Mouse (Mus musculus): ENCODE data around the gene Nme4. TPM values are rescaled to one million over a fixed set of nuclear protein-coding genes. Genes with fewer than 3 reads are reported as not detected.

The Nme4 gene
- polyA plus RNA-seq, 1 experiment from 2014 or later = 40.0 TPM

DNA sequence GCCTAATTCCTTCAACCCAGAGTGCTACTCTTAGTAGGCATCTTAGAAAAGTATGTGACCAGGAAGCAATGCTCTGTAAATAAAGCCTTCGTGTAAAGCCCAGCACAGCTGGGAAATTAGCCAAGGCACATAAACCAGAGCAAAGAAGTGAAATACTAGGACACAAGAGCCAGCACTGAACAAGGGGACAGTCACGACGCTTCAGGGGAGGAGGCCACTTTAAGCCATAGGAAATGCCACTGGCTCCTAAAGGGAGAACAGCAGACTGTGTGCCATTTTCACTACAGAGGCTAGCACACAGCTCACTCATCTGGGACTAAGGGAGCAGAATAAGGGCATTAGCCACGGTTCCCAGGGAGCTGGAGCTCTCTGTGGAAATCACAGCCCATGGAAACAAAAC, 50.1 kb downstream of the Nme4 start:
- 62% methylated on average over 4 of the region's 4 CpGs for WGBS
- Histone ChIP-seq H3K4me1 (ENCODE audit: control insufficient read depth, insufficient read depth, low read length) (peaks cover 18% of the 10 kb centered on the region), H3K9me3 (replicated peaks; ENCODE audit: control insufficient read depth, low read length) (no peaks in the 10 kb centered on the region), H3K4me3 (ENCODE audit: low read depth, low read length) (no peak overlapping the region), H3K9ac (ENCODE audit: low read length) (no peak overlapping the region), H3K27ac (ENCODE audit: low read depth, low read length) (0 out of 2 replicates have a peak overlapping the region, but pooled peaks have one; percentile 15), H3K36me3 (ENCODE audit: control insufficient read depth, insufficient read depth, low read length) (no peaks in the 10 kb centered on the region), H3K27me3 (replicated peaks; ENCODE audit: control insufficient read depth, insufficient read depth, low read length) (no peaks in the 10 kb centered on the region), H3K4me2 (ENCODE audit: low read length) (no peak overlapping the region)
- no peak for ATAC-seq
- DNase-seq (ENCODE audit: low spot score) = peak; percentile 30

GRCm38 (mm10) chr17:26043249-26043636, 52.2 kb downstream of the Nme4 start:
- no peaks in the 10 kb centered on the region for H3K27me3 ChIP-seq (replicated peaks; ENCODE audit: control insufficient read depth, insufficient read depth, low read length)
- peak overlapping the region; percentile 9; the same call in 1 of the 2 replicates for H3K9ac ChIP-seq (ENCODE audit: low read length)
- ATAC-seq (peak; percentile 83), DNase-seq (ENCODE audit: low spot score) (peak; percentile 86)
- peak overlapping the region; percentile 83 for H3K27ac ChIP-seq (ENCODE audit: low read depth, low read length)
- H3K4me1 ChIP-seq (ENCODE audit: control insufficient read depth, insufficient read depth, low read length) = peaks cover 18% of the 10 kb centered on the region
- no peak overlapping the region for H3K4me3 ChIP-seq (ENCODE audit: low read depth, low read length)
- H3K36me3 ChIP-seq (ENCODE audit: control insufficient read depth, insufficient read depth, low read length) = 0 out of 2 replicates have a peak, but pooled peaks cover 4% of the 10 kb centered on the region
- no peaks in the 10 kb centered on the region for H3K9me3 ChIP-seq (replicated peaks; ENCODE audit: control insufficient read depth, low read length)
- peak overlapping the region; percentile 18; the same call in 1 of the 2 replicates for H3K4me2 ChIP-seq (ENCODE audit: low read length)
- 27% methylated on average over 5 of the region's 5 CpGs for WGBS

DNA sequence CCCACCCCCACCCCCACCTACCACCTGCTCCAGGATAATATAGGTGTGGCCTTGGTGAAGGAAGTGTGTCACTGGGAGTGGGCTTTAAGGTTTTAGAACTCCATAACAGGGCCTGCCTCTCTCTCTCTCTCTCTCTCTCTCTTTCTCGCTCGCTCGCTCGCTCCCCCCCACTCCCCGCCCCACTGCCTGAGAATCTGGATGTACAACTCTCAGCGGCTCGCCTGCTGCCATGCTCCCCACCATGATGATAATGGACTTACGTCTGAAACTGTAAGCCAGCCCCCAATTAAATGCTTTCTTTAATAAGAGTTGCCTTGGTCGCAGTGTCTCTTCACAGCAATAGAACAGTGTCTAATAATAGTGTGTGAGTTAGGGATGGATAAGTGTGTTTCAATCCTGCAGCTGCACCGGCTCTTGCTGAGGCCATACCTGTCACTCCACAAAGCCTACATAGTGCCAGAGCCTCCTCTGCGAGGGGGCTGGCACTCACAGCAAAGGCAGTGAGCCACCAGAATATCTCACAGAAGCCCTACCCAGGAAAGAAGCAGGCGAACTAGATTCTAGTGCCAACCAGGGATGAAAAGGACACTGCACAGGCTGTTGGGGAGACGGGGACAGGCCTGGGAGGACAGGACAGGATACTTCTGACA, 52.7 kb downstream of the Nme4 start:
- H3K9me3 ChIP-seq (replicated peaks; ENCODE audit: control insufficient read depth, low read length) = no peaks in the 10 kb centered on the region
- WGBS = 35% methylated on average over 13 of the region's 13 CpGs
- H3K4me3 ChIP-seq (ENCODE audit: low read depth, low read length) = no peak overlapping the region
- ATAC-seq = peak; percentile 79
- peak; percentile 62 for DNase-seq (ENCODE audit: low spot score)
- H3K4me1 ChIP-seq (ENCODE audit: control insufficient read depth, insufficient read depth, low read length) = peaks cover 18% of the 10 kb centered on the region
- H3K9ac ChIP-seq (ENCODE audit: low read length) = peak overlapping the region; percentile 9; the same call in 1 of the 2 replicates
- no peaks in the 10 kb centered on the region for H3K27me3 ChIP-seq (replicated peaks; ENCODE audit: control insufficient read depth, insufficient read depth, low read length)
- 0 out of 2 replicates have a peak, but pooled peaks cover 4% of the 10 kb centered on the region for H3K36me3 ChIP-seq (ENCODE audit: control insufficient read depth, insufficient read depth, low read length)
- peak overlapping the region; percentile 83 for H3K27ac ChIP-seq (ENCODE audit: low read depth, low read length)
- H3K4me2 ChIP-seq (ENCODE audit: low read length) = peak overlapping the region; percentile 18; the same call in 1 of the 2 replicates

Other genes starting within 250 kb of the Nme4 start
- gene Wdr90, start 234.1 kb downstream of the Nme4 start, polyA plus RNA-seq (2014; fragmentation: Nextera tagmentation; extraction: Ambion mirVana) = 11.6 and 12.2 TPM in 2 replicates
- gene Mcrip2, start 226.8 kb downstream of the Nme4 start, polyA plus RNA-seq (2014; fragmentation: Nextera tagmentation; extraction: Ambion mirVana) = 15.9 and 17.0 TPM in 2 replicates
- gene Mettl26, start 220.5 kb downstream of the Nme4 start, polyA plus RNA-seq (2014; fragmentation: Nextera tagmentation; extraction: Ambion mirVana) = 60.5 and 66.0 TPM in 2 replicates
- gene Wfikkn1, start 214.7 kb downstream of the Nme4 start, polyA plus RNA-seq (2014; fragmentation: Nextera tagmentation; extraction: Ambion mirVana) = 0.36 and 0.47 TPM in 2 replicates
- gene Rab40c, start 175.9 kb downstream of the Nme4 start, polyA plus RNA-seq (2014; fragmentation: Nextera tagmentation; extraction: Ambion mirVana) = 31.6 and 33.3 TPM in 2 replicates
- gene Pigq, start 150.7 kb downstream of the Nme4 start, polyA plus RNA-seq (2014; fragmentation: Nextera tagmentation; extraction: Ambion mirVana) = 49.5 and 52.6 TPM in 2 replicates
- gene Nhlrc4, start 150.6 kb downstream of the Nme4 start, polyA plus RNA-seq (2014; fragmentation: Nextera tagmentation; extraction: Ambion mirVana) = not detected in 2 replicates
- 0.18 TPM in 1 of 2 replicates, not detected in the other for gene A930017K11Rik, start 143.0 kb downstream of the Nme4 start, polyA plus RNA-seq (2014; fragmentation: Nextera tagmentation; extraction: Ambion mirVana)
- 17.0 and 20.3 TPM in 2 replicates for gene Capn15, start 109.8 kb downstream of the Nme4 start, polyA plus RNA-seq (2014; fragmentation: Nextera tagmentation; extraction: Ambion mirVana)
- gene Rab11fip3, start 26.0 kb downstream of the Nme4 start, polyA plus RNA-seq (2014; fragmentation: Nextera tagmentation; extraction: Ambion mirVana) = 15.2 and 20.5 TPM in 2 replicates
- 13.6 and 14.4 TPM in 2 replicates for gene Decr2, start 5.3 kb downstream of the Nme4 start, polyA plus RNA-seq (2014; fragmentation: Nextera tagmentation; extraction: Ambion mirVana)
- gene Tmem8, start 17.7 kb upstream of the Nme4 start, polyA plus RNA-seq (2014; fragmentation: Nextera tagmentation; extraction: Ambion mirVana) = 1.5 and 1.9 TPM in 2 replicates
- gene Mrpl28, start 27.9 kb upstream of the Nme4 start, polyA plus RNA-seq (2014; fragmentation: Nextera tagmentation; extraction: Ambion mirVana) = 242 and 250 TPM in 2 replicates
- gene Axin1, start 43.1 kb upstream of the Nme4 start, polyA plus RNA-seq (2014; fragmentation: Nextera tagmentation; extraction: Ambion mirVana) = 10.3 and 11.0 TPM in 2 replicates
- not detected in 2 replicates for gene Pdia2, start 103.5 kb upstream of the Nme4 start, polyA plus RNA-seq (2014; fragmentation: Nextera tagmentation; extraction: Ambion mirVana)
- gene Rgs11, start 107.3 kb upstream of the Nme4 start, polyA plus RNA-seq (2014; fragmentation: Nextera tagmentation; extraction: Ambion mirVana) = 1.7 and 3.2 TPM in 2 replicates
- 33.8 and 44.4 TPM in 2 replicates for gene Arhgdig, start 112.2 kb upstream of the Nme4 start, polyA plus RNA-seq (2014; fragmentation: Nextera tagmentation; extraction: Ambion mirVana)
- gene Fam234a, start 148.6 kb upstream of the Nme4 start, polyA plus RNA-seq (2014; fragmentation: Nextera tagmentation; extraction: Ambion mirVana) = 15.8 and 21.4 TPM in 2 replicates
- gene Luc7l, start 157.3 kb upstream of the Nme4 start, polyA plus RNA-seq (2014; fragmentation: Nextera tagmentation; extraction: Ambion mirVana) = 81.4 and 101 TPM in 2 replicates